In genomic region chr8:109853423-109853822, GRCm38 (mm10) we compare ENCODE assay signal across 10 mouse cellular contexts. TPM values are rescaled to one million over a fixed set of nuclear protein-coding genes. Genes with fewer than 3 reads are reported as not detected.
DNase-seq lines count a peak whose midpoint lies in the region; ATAC-seq and TF ChIP-seq lines count a peak whose summit lies in the region.
"Had no signal": no experiment of that assay in that cellular context is flagged by ENCODE, and none has a peak within 500 bp of the region (broad histone marks: within the 10 kb centered on the region; RNA-seq: fewer than 3 reads in every experiment).

No protein-coding gene starts in this region.

- TF ChIP-seq POLR2A in heart, adult 2 months (IDR thresholded peaks at IDR 0.05; ENCODE audit: insufficient read depth, low read depth, low read length) = no peak

- H3K27me3 ChIP-seq in hindbrain, embryonic 11.5 days (ENCODE audit: control insufficient read depth, insufficient read depth, low read length) = no peaks in the 10 kb centered on the region
- no peaks in the 10 kb centered on the region for H3K27me3 ChIP-seq in hindbrain, embryonic 13.5 days
- H3K27me3 ChIP-seq in heart, adult 2 months (ENCODE audit: control insufficient read depth, insufficient read depth, low read length) = no peaks in the 10 kb centered on the region
- H3K27me3 ChIP-seq: embryonic facial prominence, embryonic 12.5 days; midbrain, embryonic 12.5 days had no signal

- no peak overlapping the region for H3K9ac ChIP-seq in hindbrain, embryonic 11.5 days (ENCODE audit: low read depth, low read length)
- no peak overlapping the region for H3K9ac ChIP-seq in hindbrain, embryonic 13.5 days
- no peak overlapping the region for H3K9ac ChIP-seq in heart, adult 2 months (ENCODE audit: low read depth, low read length)
- H3K9ac ChIP-seq: embryonic facial prominence, embryonic 12.5 days; midbrain, embryonic 12.5 days had no signal

- peak; percentile 98 for TF ChIP-seq CTCF in heart, adult 2 months (IDR thresholded peaks at IDR 0.05)

- peaks cover 16% of the 10 kb centered on the region for H3K36me3 ChIP-seq in hindbrain, embryonic 11.5 days (ENCODE audit: control insufficient read depth, insufficient read depth, low read length)
- peaks cover 71% of the 10 kb centered on the region for H3K36me3 ChIP-seq in hindbrain, embryonic 13.5 days
- H3K36me3 ChIP-seq in heart, adult 2 months (ENCODE audit: control insufficient read depth, insufficient read depth, low read length) = peaks cover 1% of the 10 kb centered on the region; the same call in 1 of the 2 replicates

- no peak overlapping the region for H3K27ac ChIP-seq in hindbrain, embryonic 11.5 days (ENCODE audit: low read depth, low read length)
- no peak overlapping the region for H3K27ac ChIP-seq in hindbrain, embryonic 13.5 days
- no peak overlapping the region for H3K27ac ChIP-seq in heart, adult 2 months
- H3K27ac ChIP-seq: embryonic facial prominence, embryonic 12.5 days; midbrain, embryonic 12.5 days had no signal

- ATAC-seq in hindbrain, embryonic 11.5 days (ENCODE audit: low FRiP score) = no peak
- ATAC-seq in hindbrain, embryonic 13.5 days (ENCODE audit: low FRiP score) = no peak

- intact Hi-C loops in heart, adult 2 months (cut with DNase I) = loop anchor here (1.0 to 10.0 kb wide), 2 partner anchors 64 to 221 kb away; partner anchors contain the start of gene Zfp612

- H3K79me2 ChIP-seq in heart, adult 2 months (replicated peaks; ENCODE audit: control insufficient read depth, insufficient read depth, low read length) = no peaks in the 10 kb centered on the region

- 0 out of 2 replicates have a peak, but pooled peaks have one; percentile 59 for TF ChIP-seq EP300 in heart, adult 2 months (IDR thresholded peaks at IDR 0.05; ENCODE audit: insufficient read depth, low read depth, low read length)

- peak; percentile 77 for DNase-seq in hindbrain, embryonic 11.5 days (ENCODE audit: low spot score)
- peak; percentile 56 for DNase-seq in T-cell, adult 2 months (ENCODE audit: low spot score)
- peak; percentile 63 to 77 for DNase-seq in cerebellum, postnatal 25 days
- DNase-seq in heart, adult 2 months = peak; percentile 57 to 61
- peak; percentile 44 to 66 for DNase-seq in layer of hippocampus, postnatal 10 days (ENCODE audit: low spot score in 2 of 2)
- peak; percentile 90 for DNase-seq in lung, postnatal 36 days
- DNase-seq in spleen, postnatal 10 days (ENCODE audit: low spot score in 2 of 2) = peak; percentile 56 to 80

- H3K4me3 ChIP-seq in hindbrain, embryonic 11.5 days (ENCODE audit: low read depth, low read length) = no peak overlapping the region
- no peak overlapping the region for H3K4me3 ChIP-seq in hindbrain, embryonic 13.5 days
- no peak overlapping the region for H3K4me3 ChIP-seq in heart, adult 2 months
- H3K4me3 ChIP-seq: embryonic facial prominence, embryonic 12.5 days; midbrain, embryonic 12.5 days had no signal

- 52% methylated on average over 6 of the region's 6 CpGs for WGBS in hindbrain, embryonic 11.5 days
- 55% methylated on average over 6 of the region's 6 CpGs for WGBS in hindbrain, embryonic 13.5 days
- WGBS in heart, adult 2 months = 36% methylated on average over 6 of the region's 6 CpGs

- no peaks in the 10 kb centered on the region for H3K4me1 ChIP-seq in hindbrain, embryonic 11.5 days (replicated peaks; ENCODE audit: control insufficient read depth, insufficient read depth, low read length)
- H3K4me1 ChIP-seq in hindbrain, embryonic 13.5 days (replicated peaks) = no peaks in the 10 kb centered on the region
- H3K4me1 ChIP-seq in heart, adult 2 months (ENCODE audit: control insufficient read depth, insufficient read depth, low read length) = peaks cover under 1% of the 10 kb centered on the region; the same call in 1 of the 2 replicates
- H3K4me1 ChIP-seq: embryonic facial prominence, embryonic 12.5 days; midbrain, embryonic 12.5 days had no signal

- H3K9me3 ChIP-seq in hindbrain, embryonic 11.5 days (ENCODE audit: control insufficient read depth, low read length) = no peaks in the 10 kb centered on the region
- no peaks in the 10 kb centered on the region for H3K9me3 ChIP-seq in hindbrain, embryonic 13.5 days
- H3K9me3 ChIP-seq: embryonic facial prominence, embryonic 12.5 days; midbrain, embryonic 12.5 days had no signal

- H3K4me2 ChIP-seq in hindbrain, embryonic 11.5 days (replicated peaks; ENCODE audit: low read depth, low read length) = no peak overlapping the region
- no peak overlapping the region for H3K4me2 ChIP-seq in hindbrain, embryonic 13.5 days
- H3K4me2 ChIP-seq: embryonic facial prominence, embryonic 12.5 days; midbrain, embryonic 12.5 days had no signal

RNA-seq across cellular contexts. Expression of gene Phlpp2, which starts 14.9 kb away (rescaled TPM):
- polyA plus RNA-seq in hindbrain, embryonic 11.5 days (2014; fragmentation: Nextera tagmentation; extraction: Ambion mirVana) = 3.4 and 5.1 TPM in 2 replicates
- 3.8 and 4.1 TPM in 2 replicates for polyA plus RNA-seq in hindbrain, embryonic 13.5 days (2015; fragmentation: Nextera tagmentation; extraction: Ambion mirVana)
- total RNA-seq in heart, adult 2 months (2021) = 1 to 10 TPM; 3.2 to 4.6 TPM
- 2.1 and 4.2 TPM in 2 replicates for polyA plus RNA-seq in heart, adult 2 months (2012; rRNA removed)
- total RNA-seq in layer of hippocampus, postnatal 10 days (2021) = 10 to 100 TPM; 23.4 to 23.9 TPM
